Mouse (Mus musculus) left cerebral cortex, adult 8-10 months (tissue): Measurements from ENCODE around the gene Dedd. TPM values are rescaled to one million over a fixed set of nuclear protein-coding genes. Genes with fewer than 3 reads are reported as not detected.
A peak's percentile ranks its signal among the peaks of the same experiment; 100 is the strongest.
"Not testable (repeated sequence)": the region's sequence is repeated elsewhere in the genome, so short reads cannot be mapped to it uniquely, and the experiment has no call there.

Experiments
- DNase-seq, 2 experiments: peaks; one replicate each; pipeline ENCODE4 v3.0.0; 2022; ENCODE audit warnings: low spot score in 2 of 2
- total RNA-seq, 4 experiments: library from RNA; stranded (reverse); gene quantifications; 2 replicates each; pipeline ENCODE4 v1.2.4; 2022

Dedd gene
- total RNA-seq, 4 experiments from 2014 or later, result 35.0 to 39.7 (median 37.4) TPM

DNA sequence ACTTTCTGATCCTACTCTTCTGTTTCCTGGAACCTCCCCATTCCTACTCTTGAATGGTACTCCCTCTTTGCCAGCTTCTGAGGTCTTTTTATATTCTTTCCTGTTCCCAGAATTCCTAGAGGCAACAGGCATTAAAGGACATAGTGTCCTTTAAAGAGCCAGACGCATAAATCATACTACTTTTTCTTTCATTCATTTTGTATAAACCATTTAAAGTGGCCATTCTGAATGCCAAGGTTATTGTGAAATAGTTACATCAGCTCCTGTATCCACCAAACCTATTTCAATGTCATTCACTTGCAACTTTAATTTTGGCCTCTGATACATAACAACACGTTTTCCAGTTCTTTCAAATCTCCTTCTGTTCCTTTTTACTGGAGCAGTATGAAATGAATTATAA, 19.6 kb upstream of the Dedd start:
- DNase-seq, result no peak

DNA sequence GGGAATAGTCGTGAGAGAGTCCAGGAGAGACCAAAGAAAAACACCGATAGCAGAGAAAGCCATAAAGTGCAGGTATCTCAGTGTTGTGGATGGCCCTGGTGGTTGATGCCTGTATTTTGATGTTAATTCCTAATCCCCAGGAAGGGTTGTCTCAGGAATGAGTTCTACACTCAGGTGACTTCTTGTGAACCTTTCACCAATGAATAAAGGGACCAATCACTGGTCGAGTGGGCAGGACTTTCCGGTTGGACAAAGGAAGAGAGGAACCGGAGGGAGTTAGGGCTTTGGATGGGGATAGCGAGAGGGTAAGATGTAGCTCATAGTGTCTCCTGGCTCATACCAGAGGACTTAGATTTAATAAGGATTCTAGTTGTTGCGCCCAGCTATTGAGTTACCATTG, 9.2 kb upstream of the Dedd start:
- DNase-seq, result no peak

DNA sequence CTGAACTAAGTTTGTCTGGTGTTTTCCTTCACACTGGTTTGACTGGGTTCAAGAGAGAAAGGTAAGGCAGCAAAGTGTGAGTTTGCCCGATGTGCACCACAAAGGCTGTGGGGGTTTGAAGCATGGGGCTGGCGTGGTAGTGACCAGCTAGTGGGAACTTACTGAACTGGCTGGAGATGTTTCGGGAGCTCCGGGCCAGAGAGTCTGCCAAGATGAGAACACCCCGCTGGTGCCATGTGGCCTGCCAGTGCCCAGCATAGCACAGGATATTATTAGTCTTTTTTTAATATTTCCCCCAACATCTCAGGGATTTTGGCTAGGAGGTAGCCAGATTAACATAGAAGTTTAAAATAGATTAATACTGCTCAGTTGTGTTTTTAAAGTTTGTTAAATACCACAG, 8.8 kb upstream of the Dedd start:
- DNase-seq, result no peak

DNA sequence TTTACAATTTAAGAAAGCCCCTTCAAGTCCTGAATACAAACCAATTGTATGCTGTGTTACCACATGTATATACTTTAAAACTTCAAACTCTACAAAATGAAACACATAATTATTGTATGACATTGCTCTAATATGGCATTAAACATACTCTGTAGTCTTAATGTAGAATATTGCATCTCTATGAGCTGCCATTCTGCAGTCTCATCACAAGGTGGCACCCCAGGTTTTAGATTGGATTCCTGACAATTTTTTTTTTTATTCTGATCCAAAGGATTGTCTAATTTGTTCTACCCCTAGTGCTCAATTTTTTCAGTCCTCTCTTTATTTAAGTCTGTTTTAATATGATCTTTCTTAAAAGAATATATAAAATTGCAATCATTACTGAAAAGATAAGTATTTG, 7.5 kb upstream of the Dedd start:
- DNase-seq, result no peak

DNA sequence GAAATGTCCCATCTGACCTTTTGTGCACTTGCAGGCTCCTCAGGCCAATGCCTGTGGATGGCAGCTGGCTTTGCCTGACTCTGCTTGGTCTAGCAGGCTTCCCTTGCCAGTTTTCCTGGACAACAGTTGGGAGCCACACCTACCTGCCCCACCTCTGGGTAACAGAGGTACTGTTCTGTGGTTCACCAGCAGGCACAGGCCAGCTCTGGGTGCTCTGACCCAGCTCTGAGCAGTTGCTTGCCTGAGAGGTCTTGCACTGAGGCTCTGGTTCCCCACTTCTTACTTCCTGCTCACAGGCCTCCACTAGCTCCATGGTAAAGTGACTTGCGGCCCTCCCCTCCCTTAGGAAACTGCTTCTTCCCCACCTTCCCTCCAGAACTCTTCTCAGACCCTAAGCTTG, 6.9 kb upstream of the Dedd start:
- no peak for DNase-seq

DNA sequence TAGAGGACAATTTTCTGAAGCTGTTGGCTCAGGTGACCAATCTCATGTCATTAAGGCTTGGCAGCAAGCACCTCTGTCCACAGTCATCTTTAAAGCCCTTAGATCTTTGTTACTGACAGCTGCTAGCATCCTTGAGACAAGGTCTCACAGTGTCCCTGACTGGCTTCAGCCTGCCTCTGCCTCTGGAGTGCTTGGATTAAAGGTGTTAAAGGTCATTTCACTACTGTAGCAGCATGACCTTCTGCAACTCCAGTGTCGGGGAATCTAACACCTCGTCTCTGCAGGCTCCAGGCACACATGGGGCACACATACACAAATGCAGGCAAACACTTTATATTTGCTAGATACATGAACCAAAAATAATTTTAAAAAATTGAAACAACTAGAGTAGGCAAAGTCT, 3.4 kb upstream of the Dedd start:
- DNase-seq, result no peak

DNA sequence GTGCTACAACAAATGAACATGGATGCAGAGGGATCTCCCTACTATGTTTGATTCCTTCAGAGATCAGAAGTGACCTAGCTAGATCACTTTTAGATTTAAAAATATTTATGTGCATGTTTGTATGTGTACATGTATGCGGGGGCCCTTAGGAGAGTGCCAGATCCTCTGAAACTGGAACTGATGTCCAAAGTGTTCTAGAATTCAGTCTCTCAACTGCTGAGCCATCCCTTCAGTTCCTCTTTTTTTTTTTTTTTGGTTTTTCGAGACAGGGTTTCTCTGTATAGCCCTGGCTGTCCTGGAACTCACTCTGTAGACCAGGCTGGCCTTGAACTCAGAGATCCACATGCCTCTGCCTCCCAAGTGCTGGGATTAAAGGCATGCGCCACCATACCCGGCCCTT, 2.4 kb upstream of the Dedd start:
- not testable (repeated sequence) for DNase-seq

DNA sequence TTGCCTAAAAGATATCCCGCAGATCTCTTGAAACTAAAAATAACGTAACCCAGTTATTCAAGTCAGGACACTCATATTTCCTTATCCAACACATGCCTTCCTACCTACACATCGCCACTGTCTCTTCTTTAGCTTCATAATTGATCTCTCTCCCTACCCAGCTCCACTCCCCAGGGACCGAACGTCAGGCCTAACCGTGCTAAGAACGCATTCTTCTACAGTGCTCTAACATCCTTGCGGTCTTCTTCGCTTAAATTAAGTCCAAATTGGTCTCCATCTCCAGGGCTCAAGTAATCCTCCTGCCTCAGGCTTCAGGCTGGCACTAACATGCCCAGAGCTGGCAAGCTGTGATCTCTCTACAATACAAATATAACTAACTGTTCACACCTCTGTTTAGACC, 701 bp upstream of the Dedd start:
- no peak for DNase-seq

DNA sequence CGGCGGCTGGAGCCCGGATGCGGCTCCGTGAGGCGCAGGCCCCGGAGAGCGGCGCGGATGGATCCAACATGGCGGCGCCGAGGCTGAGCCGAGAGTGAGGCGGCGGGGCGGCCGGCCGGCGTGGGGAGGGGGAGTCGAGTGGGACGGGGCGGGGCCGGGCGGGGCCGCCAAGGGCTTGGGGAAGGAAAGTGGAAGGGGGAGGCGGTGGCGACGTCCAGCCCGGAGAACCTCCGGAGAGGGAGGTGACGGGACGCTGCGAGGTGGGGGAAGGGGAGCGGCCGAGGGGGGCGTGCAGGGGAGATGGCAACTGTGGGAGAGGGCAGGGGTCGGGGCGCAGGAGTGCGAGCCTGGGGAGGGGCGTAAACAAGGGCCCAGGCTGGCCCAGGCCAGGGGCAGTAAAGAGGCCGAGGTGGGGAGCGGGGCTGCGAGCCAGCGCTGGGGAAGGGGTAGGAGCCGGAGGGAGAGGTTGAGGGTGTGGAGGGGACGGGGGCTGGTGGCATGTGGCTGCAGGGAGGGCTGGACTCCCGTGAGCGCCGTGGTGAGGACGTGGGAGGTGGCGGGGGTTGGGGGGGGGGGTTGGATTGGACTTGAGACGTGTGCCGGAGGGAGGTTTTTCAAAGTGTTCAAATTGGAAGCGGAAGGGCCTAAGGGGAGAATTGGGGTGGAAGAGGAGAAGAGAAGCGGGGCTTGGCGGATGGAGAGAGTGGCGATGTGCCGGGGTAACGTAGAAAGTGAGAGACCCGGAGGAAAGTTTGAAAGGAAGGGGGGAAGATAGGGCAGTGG, 679 bp downstream of the Dedd start:
- DNase-seq, result peak in 1 of 2 experiments; percentile 53

DNA sequence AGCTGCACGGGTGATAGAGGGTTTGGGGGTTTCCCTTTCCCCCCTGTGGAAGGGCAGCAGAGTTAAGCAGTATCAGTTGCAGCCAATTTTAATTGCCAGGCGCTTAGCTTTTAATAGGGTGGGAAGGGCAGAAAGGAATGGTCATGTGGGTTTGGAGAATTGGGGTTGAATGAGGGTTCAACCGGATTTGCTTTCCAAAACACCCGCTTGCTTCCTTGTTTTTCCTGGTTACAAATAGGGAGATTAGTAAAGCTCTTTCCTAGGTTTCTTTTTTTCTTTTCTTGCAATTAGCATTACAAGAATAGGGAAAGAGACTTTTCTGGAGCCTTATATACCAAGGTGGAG, 1.2 kb downstream of the Dedd start:
- no peak for DNase-seq

DNA sequence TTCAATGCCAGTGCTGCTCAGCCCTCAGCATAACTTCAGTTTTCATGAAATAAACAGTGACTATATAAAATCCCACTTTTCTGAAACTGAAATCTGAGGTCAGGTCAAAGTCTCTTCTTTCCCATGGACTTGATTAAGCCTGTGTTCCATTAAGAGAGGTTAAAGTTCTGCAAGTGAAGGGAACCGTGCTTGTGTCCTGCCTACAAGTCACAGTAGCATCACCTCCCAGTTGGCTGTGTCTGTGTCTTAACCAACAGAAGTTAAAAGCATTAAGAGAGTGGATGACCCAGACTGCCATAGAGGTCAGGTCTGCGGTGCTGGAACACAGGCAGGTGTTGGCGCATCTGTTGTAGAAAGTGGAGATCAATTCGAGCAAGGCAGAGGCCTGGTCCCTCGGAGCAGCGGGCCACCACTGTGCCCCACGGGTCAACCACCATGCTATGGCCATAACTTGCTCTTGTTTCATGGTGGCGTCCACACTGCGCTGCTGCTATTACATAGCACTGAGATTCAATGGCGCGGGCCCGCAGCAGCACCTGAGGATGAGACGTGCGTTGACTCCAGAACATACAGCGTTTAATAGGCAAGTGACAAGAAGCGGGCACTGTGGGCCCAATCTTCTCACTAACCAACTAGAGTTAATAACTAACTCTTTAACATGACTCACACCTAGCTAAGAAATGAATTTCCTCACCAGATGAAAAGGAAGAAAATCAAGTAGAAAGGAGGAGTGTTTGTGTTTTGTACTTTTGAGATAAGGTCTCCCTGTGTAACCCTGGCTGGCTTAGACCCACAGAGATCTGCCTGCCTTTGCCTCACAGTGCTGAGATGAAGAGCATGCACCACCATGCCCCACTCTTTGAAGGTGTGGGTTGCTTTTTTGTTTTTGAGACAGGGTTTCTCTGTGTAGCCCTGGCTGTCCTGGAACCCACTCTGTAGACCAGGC, 13.6 kb downstream of the Dedd start:
- no peak for DNase-seq

DNA sequence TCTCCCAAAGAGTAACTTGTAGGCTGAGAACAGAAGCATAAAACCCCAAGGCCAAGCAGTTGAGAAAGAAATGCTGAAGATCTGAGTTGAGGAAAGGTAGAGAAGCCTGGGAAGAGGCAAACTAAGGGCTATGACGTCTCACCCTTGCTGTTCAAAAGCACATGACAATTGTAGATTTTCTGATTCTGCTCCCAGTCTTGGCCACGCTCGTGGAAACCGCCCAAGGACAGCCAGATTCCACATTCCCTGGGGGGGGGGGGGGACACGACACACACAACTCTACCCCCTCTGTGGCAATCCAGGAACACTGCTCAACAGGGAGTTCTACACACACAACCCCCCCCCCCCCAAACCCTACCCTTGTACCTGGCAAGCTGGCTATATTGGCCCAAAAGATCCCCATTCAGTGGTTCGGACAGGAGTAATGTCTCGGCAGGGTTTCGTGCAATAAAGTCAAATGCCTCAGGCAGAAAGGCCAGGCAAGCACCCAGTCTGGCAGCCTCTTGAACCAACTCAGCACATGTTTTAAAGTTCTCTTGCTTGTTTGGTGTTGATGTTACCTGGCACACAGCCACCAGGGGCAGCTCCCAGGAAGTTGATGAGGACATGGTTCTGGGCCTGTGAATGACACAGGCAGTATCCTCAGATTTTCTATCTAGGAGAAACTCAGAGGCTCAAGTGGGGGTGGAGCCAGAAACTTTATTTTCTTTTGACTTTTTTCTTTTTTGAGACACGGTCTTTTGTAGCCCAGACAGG, 15.2 kb downstream of the Dedd start:
- DNase-seq, result no peak

DNA sequence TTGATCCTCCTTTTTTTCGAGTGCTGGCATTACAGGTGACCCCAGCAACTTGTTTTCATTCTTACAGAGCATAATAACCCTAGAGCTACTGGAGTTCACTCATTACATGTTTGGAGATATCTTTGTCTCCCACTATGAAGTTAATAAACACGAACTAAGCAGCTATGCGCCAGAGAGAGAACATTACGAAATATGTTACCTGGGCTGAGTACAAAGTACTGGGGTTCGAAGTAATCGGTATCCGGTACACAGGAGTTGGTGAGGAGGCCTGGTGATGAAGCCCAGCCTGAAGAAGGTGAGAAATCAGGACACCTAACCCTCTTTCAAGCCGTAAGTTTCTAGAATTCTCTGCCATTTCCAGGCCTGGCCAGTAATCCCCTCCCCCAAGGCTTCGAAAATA, 15.8 kb downstream of the Dedd start:
- no peak for DNase-seq

DNA sequence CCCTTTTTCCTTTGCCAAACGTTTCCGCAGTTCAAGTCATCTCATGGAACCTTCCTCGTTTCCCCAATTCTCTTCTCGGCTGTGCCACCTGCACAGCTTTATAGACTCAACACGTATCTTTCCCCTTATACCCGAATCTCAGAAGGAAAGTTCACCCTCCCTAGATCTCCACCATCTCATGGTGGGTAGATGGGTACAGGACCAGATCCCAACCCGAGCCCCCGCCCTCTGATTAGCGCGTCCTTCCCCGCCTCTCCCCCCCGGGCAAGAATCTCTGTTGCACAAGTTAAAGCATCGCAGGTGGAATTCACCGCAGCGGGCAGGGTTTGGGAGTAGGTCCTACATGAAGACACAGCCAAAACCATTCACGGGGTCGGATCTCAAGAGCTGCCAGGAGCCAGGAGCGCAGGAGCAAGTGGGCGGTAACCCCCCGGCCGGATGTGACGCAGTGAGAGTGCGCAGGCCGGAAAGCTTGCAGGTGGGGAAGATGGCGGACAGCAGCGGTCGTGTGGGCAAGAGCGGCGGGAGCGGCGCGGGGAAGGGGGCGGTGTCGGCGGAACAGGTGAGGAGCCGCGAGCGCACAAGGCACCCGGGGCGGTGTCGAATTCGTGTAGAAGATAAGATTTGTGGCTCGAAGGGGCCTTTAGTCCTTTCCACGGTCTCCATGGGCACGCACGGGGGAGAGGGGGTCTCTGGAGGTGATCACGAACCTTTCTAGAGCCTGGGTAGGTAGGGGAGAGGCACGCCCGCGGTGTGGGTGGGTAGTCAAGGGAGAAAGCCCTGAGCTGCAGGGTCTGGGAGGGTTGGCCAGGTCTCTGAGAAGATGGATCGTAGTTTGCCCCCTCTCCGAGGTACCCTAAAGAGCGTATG, 16.5 kb downstream of the Dedd start, which contains the start of the genes Nit1 and Pfdn2:
TSS of gene Nit1 (minus strand) at position 422 of the 870 bp plus-strand sequence.
TSS of gene Pfdn2 (plus strand) at position 446 of the 870 bp plus-strand sequence.
- DNase-seq, result peak; percentile 79 to 88

DNA sequence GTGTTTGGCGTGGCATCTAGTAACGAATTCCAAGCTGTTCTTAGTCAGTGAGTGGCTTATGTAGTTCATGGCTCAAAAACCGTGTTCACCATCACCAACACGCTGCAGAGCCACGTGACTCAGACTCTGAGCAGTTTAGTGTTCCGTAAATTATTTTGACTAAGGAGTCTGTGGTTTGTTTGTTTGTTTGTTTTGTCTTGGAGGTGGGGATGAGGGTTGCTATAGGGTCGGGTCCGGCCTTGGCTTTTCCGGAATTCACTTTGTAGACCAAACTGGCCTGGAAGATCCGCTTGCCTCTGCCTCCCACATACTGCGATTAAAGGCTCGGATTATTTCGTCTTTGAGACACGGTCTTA, 17.1 kb downstream of the Dedd start:
- no peak for DNase-seq

DNA sequence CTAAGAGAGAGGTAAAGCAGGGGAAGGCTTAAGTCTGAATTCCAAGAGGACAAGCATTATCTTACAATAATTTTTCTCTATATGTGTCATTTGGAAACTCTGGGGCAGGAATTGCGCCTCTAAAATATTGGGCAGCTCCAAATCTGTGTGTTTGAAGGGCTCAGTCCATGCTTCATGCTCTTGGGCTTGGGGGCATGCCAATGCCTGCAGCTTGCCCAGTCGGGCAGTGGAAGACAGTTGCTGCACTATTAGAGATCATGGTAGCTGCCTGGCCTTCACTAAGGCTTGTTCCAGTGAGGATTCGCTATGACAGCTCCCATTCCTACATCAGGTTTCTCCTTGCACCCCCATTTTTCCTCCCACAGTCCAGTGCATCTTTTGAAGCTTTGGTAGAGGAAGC, 19.7 kb downstream of the Dedd start:
- DNase-seq, result no peak

DNA sequence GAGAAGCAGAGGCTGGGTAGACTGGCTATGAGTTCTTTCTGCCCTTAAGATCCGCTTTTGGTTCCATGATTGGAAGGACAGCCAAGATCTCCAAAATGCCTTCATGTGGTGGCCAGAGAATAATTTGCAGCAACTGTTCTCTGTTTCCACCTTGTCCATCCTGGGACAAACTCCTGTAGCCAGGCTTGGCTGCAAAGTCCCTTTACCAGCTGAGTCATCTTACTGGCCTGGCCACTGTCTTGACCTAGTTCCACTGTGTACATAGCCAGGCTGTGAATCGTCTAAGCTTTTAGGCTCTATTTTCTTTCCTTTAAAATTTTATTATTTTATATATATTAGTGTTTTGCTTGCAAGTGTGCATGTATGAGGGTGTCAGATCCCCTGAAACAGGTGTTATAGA, 20.3 kb downstream of the Dedd start:
- no peak for DNase-seq

DNA sequence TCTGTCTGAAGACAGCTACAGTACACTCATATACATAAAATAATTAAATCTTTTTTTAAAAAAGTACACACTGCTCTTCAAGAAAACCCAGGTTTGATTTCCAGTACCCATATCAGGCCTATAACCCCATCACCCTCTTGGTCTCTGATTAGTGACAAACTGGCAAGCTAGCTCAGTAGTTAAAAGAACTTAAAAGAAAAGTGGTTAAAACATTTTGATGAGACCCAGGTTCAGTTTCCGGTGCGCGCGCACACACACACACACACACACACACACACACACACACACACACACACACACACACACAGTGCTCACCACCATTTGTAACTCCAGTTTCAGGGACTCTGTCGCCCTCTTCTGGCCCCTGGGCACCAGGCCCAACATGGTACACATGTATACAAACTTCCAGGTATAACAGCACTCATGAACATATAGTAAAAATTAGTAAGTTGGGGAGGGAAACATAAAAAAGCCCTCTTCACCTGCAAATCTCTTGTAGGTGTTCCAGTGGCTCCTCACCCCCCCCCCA, 26.9 kb downstream of the Dedd start:
- no peak for DNase-seq

DNA sequence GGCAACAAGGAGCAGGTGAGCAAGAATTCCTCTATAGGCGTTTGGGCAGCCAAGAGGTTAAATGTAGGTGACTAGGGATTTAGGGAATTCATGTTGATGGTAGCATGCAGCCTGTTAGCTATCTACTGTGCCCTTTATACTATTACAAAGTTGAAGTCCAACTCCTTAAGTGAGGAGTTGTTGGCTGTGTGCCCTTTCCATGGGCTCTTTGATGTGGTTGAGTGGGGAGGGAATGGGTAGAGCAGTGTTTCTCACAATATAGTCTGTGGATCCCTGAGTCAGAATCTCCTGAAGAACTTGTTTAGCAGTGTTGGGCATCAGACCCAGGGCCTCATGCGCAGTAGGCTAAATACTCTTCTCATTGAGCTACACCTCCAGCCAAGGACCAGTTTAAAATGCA, 27.9 kb downstream of the Dedd start:
- DNase-seq, result no peak

DNA sequence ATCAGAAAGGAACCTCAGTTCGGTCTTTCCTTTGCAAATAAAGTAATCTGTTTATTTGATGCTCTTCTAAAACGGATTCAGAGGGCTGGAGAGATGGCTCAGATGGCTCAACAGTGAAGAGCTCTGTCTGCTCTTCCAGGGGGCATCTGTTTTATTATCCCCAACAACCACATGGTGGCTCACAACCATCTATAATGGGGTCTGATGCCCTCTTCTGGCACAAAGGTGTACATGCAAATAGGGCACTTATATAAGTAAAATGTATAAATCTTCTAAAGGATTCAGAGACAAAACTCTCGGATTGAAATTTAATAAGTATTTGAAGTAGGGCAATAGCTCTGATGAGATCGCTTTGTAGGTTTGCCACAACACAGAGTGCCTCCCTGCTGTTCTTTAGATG, 29.5 kb downstream of the Dedd start:
- DNase-seq, result no peak

DNA sequence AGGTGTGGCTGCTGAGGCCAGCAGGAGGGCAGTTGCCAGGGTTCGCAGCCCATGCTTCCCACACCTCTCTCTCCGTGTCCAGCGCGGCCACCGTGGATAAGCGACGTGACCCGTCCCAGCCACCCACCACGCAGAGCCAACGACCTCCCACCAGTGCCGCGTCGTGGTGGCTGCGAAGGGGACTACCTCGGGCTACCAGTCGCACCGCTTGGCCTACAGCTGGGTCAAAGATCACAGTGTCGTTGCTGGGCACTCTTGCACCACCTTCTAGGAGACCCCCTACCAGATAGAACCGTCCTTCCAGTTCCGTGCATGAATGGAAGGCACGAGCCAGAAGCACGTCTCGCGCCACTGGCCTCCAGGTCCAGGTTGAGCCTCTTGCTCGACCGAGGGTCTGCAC, 31.3 kb downstream of the Dedd start:
- no peak for DNase-seq
